Mouse (Mus musculus) megakaryocyte, adult 5-6 weeks (primary cell): Measurements from ENCODE around the gene H2al1c. TPM values are rescaled to one million over a fixed set of nuclear protein-coding genes. Genes with fewer than 3 reads are reported as not detected.
"Not testable (repeated sequence)": the region's sequence is repeated elsewhere in the genome, so short reads cannot be mapped to it uniquely, and the experiment has no call there.

Experiments used
- ATAC-seq: 2 replicates; pipeline ENCODE4 v1.8.0; 2016; ENCODE audit warnings: mild to moderate bottlenecking, inconsistent platforms; ENCODE audit not compliant: poor library complexity, severe bottlenecking
- total RNA-seq, 2 experiments: library from RNA; stranded (forward) in 1 of 2; stranded (reverse) in 1 of 2; fragments of 153-499, 151-499 nt in 1 of 2; fragments of 221-1000, 200-1000 nt in 1 of 2; gene quantifications; 2 replicates each; pipeline versions ENCODE4 v1.2.3 to v1.2.4; 2015 to 2017

Gene H2al1c
- total RNA-seq (2015) (not detected in 2 replicates), total RNA-seq (2017) (not detected in 2 replicates)

GRCm38 (mm10) chrX:11305355-11305754 lies at the start of gene H2al1c:
Gene H2al1c, plus strand, starts transcription at chrX:11305655.
- not testable (repeated sequence) for ATAC-seq

GRCm38 (mm10) chrX:11264918-11265317 lies 40.5 kb upstream of the H2al1c start:
- no peak for ATAC-seq

- no peak for ATAC-seq
These were observed 37.7 kb upstream of the H2al1c start for GRCm38 (mm10) chrX:11267791-11268190.

GRCm38 (mm10) chrX:11269074-11269473 lies 36.4 kb upstream of the H2al1c start:
- ATAC-seq, result no peak

- no peak for ATAC-seq
These were observed 32.3 kb upstream of the H2al1c start for GRCm38 (mm10) chrX:11273190-11273589.

GRCm38 (mm10) chrX:11277083-11277482 lies 28.4 kb upstream of the H2al1c start:
- no peak for ATAC-seq

GRCm38 (mm10) chrX:11280741-11281140 lies 24.7 kb upstream of the H2al1c start:
- no peak for ATAC-seq

- ATAC-seq, result no peak
These were observed 17.1 kb upstream of the H2al1c start for GRCm38 (mm10) chrX:11288306-11288882.

GRCm38 (mm10) chrX:11289244-11289643 lies 16.2 kb upstream of the H2al1c start:
- ATAC-seq, result no peak

- ATAC-seq, result not testable (repeated sequence)
These were observed 6.5 kb upstream of the H2al1c start, which contains the start of gene H2al1a for GRCm38 (mm10) chrX:11298957-11299356. Gene H2al1a, plus strand, starts transcription at chrX:11299257.

- not testable (repeated sequence) for ATAC-seq
These were observed 3.3 kb upstream of the H2al1c start, which contains the start of gene H2al1b for GRCm38 (mm10) chrX:11302132-11302531. Gene H2al1b, plus strand, starts transcription at chrX:11302432.

GRCm38 (mm10) chrX:11308524-11308923 lies 3.1 kb downstream of the H2al1c start, which contains the start of gene H2al1d:
Gene H2al1d, plus strand, starts transcription at chrX:11308824.
- not testable (repeated sequence) for ATAC-seq

- ATAC-seq, result not testable (repeated sequence)
These were observed 6.2 kb downstream of the H2al1c start, which contains the start of gene H2al1e for GRCm38 (mm10) chrX:11311634-11312033. Gene H2al1e, plus strand, starts transcription at chrX:11311934.

GRCm38 (mm10) chrX:11314858-11315257 lies 9.4 kb downstream of the H2al1c start, which contains the start of gene H2al1f:
Gene H2al1f, plus strand, starts transcription at chrX:11315158.
- not testable (repeated sequence) for ATAC-seq

GRCm38 (mm10) chrX:11317956-11318355 lies 12.5 kb downstream of the H2al1c start, which contains the start of gene H2al1g:
Gene H2al1g, plus strand, starts transcription at chrX:11318256.
- ATAC-seq, result not testable (repeated sequence)

- not testable (repeated sequence) for ATAC-seq
These were observed 15.7 kb downstream of the H2al1c start, which contains the start of gene H2al1h for GRCm38 (mm10) chrX:11321192-11321591. Gene H2al1h, plus strand, starts transcription at chrX:11321492.

GRCm38 (mm10) chrX:11324359-11324758 lies 18.9 kb downstream of the H2al1c start, which contains the start of gene H2al1i:
Gene H2al1i, plus strand, starts transcription at chrX:11324659.
- not testable (repeated sequence) for ATAC-seq

GRCm38 (mm10) chrX:11327522-11327921 lies 22.1 kb downstream of the H2al1c start, which contains the start of gene H2al1j:
Gene H2al1j, plus strand, starts transcription at chrX:11327822.
- ATAC-seq, result not testable (repeated sequence)

- no peak for ATAC-seq
These were observed 40.3 kb downstream of the H2al1c start for GRCm38 (mm10) chrX:11345762-11346161.

- ATAC-seq, result no peak
These were observed 41.3 kb downstream of the H2al1c start for GRCm38 (mm10) chrX:11346756-11347155.
